Mouse (Mus musculus): ENCODE data around the gene Spem2. TPM values are rescaled to one million over a fixed set of nuclear protein-coding genes. Genes with fewer than 3 reads are reported as not detected.
A peak's percentile ranks its signal among the peaks of the same experiment; 100 is the strongest.

The Spem2 gene
- total RNA-seq, 2 experiments from 2014 or later: not detected

DNA sequence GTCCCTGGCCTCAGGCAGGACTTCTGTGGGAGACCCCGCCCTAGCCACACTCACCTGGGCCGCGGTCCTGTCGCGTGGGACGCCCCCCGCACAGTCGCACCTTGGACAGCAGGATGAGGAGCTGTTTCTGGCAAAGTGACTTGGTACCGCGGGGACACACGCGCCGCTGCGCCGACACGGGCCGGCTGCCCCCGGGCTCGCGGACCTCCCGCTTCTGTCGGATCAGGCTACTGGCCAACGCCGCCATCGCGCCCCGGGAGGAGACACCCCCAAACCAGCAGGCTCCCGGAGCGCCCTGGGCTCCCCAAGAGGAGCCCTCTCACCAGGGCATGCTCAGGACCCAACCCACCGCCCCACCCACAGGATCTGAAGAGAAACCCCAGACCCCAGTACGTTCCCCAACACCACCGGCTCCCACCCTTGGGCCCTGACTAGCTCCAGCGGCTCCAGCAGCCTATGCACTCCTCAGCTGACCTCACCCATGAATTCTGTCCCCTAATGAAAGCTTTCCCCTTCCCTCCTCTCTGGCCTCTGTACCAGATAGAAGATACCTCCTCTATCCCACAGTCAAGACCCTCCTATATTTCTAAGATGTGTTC is 16.8 kb downstream of the Spem2 start, which contains the start of gene Fgf11:
Gene Fgf11, minus strand, starts transcription at position 479 of the 599 bp plus-strand sequence.
- no peak for DNase-seq
- intact Hi-C loops (cut with DNase I): loop anchor here (5.0 kb wide), 1 partner anchor 119 kb away; the partner anchor contains the start of gene Senp3

DNA sequence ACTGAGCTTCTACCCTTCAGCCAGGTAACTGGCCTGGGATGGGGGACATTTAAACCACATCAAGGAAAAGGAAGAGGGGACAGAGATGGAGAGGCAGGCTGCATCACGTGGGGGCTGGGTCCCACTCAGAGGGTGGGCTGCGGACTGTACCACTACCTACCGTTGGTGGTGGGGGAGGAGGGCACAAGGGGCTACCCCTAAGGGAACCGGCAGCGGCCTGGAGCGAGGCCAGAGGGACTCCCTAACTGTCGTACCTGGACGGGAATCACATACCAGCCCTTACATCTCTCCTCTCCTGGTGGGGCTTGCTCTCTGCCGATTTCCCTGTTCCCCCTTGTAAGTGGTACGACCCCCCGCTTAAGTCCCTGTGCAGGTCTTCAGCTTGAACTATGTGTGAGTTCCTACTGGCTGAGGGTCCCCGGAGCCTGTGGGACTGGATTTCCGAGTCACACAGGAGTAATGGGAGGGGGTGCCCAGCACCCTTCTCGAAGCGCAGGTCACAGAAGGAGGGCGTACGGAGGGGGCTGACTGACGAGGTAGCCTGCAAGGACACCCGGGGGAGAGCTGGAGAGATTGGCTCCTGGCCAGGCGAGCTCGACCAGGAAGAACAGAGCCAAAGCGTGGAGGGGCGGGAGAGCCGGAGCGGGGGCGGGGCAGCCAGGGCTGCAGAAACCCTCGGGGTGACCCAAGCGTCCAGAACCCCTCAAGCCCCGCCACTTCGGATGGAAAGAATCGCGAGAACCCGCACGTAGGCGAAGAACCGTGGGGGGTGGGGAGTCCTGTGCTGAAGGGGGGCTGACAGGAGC is 17.7 kb downstream of the Spem2 start:
- peak; percentile 47 to 48 for DNase-seq
- intact Hi-C loops (cut with DNase I): loop anchor here (5.0 kb wide), 1 partner anchor 118 kb away; the partner anchor contains the start of gene Senp3

DNA sequence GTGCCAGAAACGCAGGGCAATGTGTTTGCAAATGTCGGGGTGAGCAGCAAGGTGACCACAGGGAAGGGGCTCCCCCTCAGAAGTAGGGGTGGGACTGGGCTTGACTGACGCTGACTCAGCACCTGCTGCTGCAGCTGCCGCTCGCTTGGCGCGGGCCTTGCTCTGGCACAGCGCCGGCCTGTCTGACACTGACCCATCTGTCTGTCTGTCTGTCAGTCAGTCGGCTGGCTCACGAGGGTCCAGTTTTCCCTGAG is 18.2 kb downstream of the Spem2 start:
- no peak for DNase-seq
- intact Hi-C loops (cut with DNase I): loop anchor here (5.0 kb wide), 1 partner anchor 118 kb away; the partner anchor contains the start of gene Senp3

DNA sequence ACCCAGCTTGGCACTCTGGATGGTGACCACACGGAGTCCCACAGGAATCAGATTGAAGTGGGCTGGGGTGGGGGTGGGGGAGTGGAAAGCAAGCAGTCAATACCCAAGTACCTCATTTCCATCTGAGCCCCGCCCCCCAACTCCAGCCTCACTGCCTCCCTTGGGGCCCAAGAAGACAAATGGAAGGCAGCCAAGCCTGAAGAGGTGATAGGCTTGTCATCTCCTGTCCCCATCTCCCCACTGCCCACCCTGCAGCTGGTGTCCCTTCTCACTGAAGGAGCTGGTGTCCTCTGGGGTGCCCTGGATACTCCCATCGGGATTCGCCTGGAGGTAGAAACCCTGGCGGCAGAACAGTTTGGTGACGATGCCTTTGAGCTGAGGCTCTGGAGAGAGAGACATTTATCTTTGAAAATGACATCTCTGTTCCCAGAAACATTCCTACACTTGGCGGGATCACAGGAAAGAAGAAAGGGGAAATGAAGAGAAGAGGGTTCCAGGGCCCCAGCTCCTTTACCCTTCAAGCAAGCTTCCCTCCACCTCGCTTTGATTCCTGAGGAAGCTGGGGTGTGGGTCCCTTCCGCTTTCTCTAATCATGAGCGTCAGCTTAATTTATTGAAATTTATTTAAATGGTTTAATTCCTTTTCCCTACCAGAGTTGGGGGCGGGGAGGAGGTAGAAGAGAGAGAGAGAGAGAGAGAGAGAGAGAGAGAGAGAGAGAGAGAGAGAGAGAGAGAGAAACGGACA is 18.7 kb downstream of the Spem2 start:
- intact Hi-C loops (cut with DNase I): loop anchor here (5.0 kb wide), 1 partner anchor 117 kb away; the partner anchor contains the start of gene Senp3
- DNase-seq: no peak

DNA sequence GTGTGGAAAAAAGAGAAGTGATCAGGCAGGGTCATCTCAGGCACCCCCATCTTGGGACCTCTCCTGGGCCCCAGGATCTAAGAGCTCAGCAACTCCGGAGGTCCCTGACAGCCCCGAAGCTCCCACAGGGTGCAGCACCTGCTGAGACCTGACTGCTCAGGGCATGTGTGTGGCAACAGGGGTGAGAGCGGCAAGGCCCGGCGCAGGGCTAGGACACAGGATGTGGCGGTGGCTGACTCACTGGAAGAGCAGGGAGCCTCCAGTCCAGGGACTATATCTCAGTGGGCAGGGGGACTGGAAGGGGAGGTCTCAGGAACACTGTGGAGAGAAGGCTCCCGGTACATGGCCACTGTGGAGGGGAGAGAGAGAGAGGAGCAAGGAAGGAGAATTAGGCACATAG is 20.3 kb downstream of the Spem2 start:
- DNase-seq: no peak
- intact Hi-C loops (cut with DNase I): no loop called here

DNA sequence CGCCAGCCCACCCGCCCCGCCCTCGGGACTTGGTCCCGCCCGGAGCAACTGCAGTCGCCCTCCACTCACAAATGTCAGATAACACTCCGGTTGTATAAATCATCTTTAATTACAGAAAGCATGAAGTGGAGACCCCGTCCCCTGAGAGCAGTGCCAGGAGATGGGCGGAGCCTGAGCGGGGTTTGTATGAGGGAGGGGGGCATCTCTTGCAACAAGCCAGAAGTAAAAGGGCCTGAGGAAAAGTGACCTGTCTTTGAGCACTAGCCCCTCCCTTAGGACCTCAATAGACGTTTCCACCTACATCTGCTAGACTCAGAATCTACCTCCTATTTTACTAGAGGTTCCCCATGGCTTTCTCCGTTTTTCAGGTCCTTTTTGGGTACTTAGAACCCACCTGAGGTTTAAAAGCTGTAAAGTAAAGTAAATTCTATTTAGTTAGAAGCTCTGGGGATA is 22.3 kb downstream of the Spem2 start:
- intact Hi-C loops (cut with DNase I): loop anchor here (2.0 kb wide), 1 partner anchor 29 kb away; no protein-coding TSS in a partner anchor
- DNase-seq: no peak

DNA sequence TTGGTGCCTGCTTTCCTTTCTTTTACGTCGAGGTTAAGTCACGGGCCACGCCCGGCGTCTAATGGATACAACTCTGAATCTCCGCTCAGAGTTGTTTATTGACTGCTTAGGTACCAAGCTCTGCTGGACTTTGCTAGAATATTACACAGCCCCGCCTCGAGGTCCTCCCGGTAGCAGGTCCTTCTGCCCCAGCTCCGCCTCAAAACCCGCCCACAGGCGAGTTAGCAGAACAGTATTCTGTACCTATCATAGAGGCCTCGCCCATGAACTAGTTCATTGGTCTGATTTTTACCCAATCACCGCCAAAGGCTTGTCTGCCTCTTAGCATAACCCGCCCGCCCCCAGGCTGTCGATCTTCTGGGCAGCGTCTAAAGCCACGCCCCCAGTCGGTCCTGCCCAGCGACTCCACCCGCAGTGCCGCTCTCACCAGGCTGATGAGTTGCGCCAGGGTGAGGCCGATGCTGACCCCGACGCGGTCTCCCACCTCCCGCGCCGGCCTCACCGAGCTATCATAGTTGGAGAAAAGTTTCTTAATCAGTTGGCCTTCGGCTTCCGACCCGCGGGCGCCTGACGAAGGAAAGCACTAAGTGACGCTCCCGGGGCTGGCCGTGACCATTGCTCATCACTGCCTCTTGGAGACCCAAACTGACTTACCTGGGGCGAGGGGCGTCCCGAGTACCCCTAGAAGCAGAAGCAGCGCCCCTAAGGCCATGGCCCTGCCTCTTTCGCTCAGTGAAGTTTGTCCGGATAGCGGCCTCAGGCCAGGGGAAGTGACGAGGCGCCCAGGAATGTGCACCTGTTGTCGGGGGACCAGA is 22.9 kb downstream of the Spem2 start, which contains the start of gene Chrnb1:
Gene Chrnb1, minus strand, starts transcription at position 776 of the 815 bp plus-strand sequence.
- intact Hi-C loops (cut with DNase I): loop anchor here (2.0 kb wide), 1 partner anchor 29 kb away; no protein-coding TSS in a partner anchor
- DNase-seq: peak; percentile 91 to 92

DNA sequence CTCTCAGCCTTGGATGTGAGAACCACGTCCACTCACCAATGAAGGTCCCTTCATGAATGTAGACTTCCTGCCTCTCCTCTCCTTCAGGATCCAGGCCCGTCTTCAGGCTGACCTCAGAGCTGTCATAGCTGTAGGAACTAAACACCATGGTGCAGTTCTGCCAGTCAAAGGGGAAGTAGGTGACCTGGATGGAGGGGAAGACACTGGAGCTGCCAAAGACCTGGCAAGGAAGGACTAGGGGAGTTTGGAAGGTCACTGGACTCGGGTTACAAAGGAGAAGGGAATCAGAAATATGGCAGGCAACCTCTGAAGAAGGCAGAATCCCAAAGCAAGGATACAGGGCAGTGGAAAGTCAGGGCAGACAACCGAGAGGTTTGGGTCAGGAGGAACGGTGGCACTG is 24.8 kb downstream of the Spem2 start:
- DNase-seq: no peak
- intact Hi-C loops (cut with DNase I): no loop called here

DNA sequence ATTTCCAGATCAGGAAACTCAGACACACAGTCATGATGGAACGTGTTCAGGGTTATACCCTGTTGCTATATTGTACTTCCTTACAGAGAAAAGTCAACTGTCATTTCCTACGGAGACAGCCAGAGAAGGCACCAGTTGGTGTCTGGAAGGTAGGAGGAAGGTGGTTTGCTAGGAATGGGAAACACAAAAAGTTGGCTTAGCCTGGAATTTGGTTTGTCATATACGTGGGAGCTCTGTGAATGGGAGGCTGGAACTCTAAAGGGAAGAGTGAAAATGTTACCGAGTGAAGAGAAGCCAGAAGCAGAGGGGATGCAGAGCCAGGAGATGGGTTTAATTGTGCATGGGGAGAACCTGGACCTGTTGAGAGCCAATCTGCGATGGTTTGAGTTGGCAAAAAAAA is 26.8 kb downstream of the Spem2 start:
- intact Hi-C loops (cut with DNase I): no loop called here
- DNase-seq: no peak

DNA sequence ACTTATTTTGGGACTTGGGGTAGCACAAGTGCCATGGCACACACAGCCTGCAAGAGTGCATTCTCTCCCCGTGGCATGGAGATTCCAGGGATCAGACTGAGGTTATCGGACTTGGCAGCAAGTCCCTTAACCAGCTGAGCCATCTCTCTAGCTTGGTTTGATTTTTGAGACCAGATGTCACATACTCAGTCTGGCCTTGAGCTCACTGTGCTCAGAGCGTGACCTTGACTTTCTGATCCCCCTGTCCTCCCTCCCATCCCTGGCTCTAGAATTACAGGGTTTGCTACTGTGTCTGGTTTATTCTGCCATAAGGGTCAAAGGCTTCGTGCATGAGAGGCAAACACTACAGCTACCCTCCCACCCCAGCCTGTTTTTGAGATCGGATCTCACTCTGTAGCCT is 28.8 kb downstream of the Spem2 start:
- intact Hi-C loops (cut with DNase I): no loop called here
- no peak for DNase-seq

DNA sequence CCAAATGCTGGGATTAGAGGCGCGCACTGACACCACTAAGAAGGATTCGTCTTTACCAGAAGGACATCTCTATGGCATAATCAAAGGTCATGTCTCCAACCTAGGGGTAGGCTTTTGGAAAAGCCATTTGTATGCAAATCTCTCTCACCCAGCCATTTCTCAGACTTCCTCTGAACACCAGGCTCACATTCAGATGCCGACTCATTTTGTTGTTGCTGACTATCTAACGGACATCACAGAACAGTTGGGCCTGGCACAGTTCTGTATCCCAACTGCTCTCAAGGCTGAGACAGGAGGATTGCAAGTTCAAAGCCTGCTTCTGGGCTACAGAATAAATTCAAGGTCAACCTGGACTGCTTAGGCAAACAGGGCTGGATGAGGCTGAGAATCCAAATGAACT is 31.0 kb downstream of the Spem2 start:
- intact Hi-C loops (cut with DNase I): no loop called here
- no peak for DNase-seq

DNA sequence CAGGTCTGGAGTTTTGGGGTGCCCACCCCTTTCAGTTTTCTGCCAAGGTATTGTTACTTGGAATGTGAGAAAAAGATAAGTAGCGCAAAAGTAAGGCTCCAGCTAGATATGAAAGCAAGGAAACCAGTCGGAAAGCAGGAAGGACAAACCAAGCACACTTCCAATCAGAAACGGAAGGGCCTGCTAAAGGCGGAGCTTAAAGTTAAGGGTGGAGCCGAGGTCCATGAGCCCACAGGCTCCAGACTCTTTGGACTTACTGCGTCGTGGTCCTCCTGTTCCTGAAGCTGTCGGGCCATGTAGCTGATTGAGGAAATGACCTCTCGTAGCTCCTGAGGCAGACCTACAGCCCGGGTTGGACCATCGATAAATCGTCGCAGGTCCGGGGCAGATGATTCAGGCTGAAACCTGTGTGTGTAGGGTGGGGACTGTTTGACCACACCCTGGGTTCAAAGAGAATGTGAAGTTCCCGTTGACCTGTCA is 33.4 kb downstream of the Spem2 start:
- DNase-seq: peak; percentile 63
- intact Hi-C loops (cut with DNase I): loop anchor here (2.0 kb wide), 1 partner anchor 18 kb away; no protein-coding TSS in a partner anchor

DNA sequence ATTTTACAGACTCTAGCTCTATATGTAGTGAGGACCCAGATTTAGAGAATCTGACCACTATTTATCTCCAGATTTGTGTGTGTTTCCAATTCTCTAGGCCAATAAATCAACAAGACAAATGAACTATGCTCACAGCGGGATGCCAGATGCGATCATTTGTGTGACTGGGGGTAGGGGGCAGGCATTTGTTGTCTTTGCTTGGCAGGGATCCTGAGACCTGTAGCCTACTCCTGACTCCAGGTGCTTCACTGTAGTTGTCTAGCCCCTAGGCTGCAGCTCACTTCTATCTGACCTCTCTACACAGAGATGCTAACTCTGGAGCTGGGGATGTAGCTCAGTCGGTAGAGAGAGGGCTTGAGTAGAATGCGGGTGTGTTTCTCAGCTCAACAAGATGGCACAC is 36.4 kb downstream of the Spem2 start:
- intact Hi-C loops (cut with DNase I): no loop called here
- no peak for DNase-seq

DNA sequence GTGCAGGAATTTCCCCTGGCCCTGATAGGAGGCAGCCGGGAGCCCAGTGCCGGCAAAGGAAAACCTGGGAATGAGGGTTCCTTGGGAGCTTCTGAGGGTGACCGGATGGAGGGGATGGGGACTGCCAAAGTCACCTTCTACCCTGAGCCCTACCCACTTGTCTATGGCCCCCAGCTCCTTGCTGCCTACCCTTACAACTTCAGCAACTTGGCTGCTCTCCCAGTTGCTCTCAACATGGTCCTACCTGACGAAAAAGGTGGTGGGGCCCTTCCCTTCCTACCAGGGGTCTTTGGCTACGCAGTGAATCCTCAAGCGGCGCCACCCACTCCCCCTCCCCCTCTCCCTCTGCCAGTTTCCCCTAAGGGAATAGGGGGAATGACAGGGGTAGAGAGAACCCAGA is 39.3 kb downstream of the Spem2 start:
- no peak for DNase-seq

DNA sequence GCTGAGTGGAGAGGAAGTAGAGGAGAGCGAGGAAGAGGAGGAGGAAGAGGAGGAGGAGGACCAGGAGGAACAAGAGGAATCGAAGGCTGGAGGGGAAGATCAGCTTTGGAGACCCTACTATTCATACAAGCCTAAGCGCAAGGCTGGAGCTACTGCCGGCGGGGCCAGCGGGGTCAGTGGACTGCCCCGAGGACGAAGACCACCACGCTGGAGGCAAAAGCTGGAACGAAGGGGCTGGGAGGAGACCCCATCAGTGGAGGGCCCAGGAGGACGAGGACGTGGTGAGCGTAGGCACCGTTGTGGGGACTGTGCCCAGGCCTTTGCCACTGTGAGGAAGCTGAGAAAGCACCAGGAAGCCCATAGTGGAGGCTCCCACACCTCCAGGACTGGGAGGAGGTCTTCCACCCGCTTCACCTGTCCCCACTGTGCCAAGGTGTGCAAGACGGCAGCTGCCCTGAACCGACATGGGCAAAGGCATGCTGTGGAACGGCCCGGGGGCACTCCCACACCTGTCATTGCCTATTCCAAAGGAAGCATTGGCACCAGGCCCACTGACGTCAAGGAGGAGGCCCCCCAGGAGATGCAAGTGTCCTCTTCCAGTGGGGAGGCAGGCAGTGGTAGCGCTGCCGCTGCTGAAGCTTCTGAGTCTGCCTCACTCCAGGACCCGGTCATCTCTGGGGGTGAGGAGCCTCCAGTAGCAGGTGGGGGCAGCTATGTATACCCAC is 39.8 kb downstream of the Spem2 start:
- DNase-seq: no peak

More for the DNA sequence above, 39.3 kb downstream of the Spem2 start:
- intact Hi-C loops (cut with DNase I): no loop called here

DNA sequence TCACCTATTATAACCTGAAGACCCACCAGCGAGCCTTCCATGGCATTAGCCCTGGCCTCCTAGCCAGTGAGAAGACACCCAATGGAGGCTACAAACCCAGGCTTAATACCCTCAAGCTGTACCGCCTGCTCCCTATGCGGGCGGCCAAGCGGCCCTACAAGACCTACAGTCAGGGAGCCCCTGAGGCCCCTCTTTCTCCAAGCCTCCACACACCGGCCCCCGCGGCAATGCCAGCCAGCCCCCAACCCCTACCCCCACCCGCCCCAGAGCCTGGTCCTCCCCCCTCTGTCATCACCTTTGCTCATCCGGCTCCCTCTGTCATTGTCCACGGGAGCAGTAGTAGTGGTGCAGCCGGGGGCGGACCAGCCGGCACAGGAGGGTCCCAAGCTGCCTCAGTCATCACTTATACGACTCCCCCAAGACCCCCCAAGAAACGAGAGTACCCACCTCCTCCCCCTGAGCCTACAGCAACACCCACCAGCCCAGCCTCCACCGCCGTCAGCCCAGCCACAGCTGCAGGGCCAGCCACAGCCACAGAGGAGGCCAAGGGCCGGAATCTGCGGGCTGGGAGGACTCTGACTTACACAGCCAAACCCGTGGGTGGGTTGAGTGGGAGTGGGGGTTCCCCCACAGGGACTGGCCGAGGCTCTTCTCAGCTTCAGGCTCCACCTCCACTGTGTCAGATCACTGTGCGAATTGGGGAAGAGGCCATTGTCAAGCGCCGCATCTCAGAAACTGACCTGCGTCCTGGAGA is 40.6 kb downstream of the Spem2 start:
- no peak for DNase-seq
- intact Hi-C loops (cut with DNase I): no loop called here

More for the DNA sequence above, 39.8 kb downstream of the Spem2 start:
- intact Hi-C loops (cut with DNase I): no loop called here

DNA sequence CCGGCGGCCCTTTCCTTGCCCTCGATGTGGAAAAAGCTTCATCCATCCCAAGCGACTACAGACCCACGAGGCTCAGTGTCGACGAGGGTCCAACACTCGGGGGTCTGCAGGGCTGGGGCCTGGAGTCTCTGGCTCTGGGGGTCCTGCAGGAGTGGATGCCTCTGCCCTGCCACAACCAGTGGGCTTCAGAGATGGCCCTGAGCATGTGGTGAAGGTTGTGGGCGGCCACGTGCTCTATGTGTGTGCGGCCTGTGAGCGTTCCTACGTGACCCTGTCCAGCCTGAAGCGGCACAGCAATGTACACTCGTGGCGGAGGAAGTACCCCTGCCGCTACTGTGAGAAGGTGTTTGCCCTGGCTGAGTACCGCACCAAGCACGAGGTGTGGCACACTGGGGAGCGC is 41.8 kb downstream of the Spem2 start:
- no peak for DNase-seq
- intact Hi-C loops (cut with DNase I): no loop called here

DNA sequence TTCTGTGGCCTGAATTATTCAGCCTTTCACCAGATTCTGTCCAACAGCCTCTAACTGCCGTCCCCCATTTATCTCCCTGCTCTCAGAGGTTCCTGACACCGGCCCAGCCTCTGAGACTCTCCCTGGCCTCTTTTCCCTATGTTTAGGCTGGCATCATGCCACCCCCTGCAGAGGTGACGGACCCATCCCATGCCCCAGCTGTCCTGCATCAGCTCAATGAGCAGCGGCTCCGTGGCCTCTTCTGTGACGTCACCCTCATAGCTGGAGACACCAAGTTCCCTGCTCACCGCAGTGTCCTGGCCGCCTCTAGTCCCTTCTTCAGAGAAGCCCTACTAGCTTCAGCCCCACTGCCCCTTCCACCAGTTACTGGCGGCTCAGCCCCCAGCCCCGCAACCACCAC is 42.5 kb downstream of the Spem2 start:
- intact Hi-C loops (cut with DNase I): no loop called here
- no peak for DNase-seq

DNA sequence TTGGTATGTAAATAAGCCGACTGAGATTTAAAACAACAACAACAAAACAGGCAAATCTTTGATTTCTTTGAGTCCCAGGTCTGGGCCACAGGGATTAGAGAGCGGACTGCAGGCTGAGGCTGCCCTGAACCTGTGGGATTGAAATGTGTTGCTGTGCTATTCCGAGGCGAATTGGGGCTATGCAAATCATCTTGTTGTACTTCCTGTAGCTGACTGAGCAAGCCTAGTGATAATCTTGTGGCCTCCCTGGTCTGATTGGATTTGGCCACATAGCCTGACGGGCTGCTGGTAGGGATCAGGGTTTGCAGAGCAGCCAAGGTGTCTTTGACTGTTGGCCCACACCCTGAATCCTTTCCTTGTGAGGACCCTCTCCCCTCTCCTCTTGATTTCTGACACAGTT is 43.3 kb downstream of the Spem2 start:
- intact Hi-C loops (cut with DNase I): no loop called here
- no peak for DNase-seq

All from heart, postnatal 36 days (tissue).